Mouse (Mus musculus) hindbrain, embryonic 16.5 days (tissue): Measurements from ENCODE around the gene Tvp23b. TPM values are rescaled to one million over a fixed set of nuclear protein-coding genes. Genes with fewer than 3 reads are reported as not detected.

ENCODE experiments used
- ATAC-seq: fragments of 200-750 bp; cut with Nextera tagmentation; 2 replicates; pipeline ENCODE4 v1.8.0; 2017; ENCODE audit warnings: moderate TSS enrichment, moderate library complexity
- H3K27ac ChIP-seq: fragments of 300-500 bp; sonication (generic); 2 replicates; pipeline ENCODE4 v1.5.1; 2014; ENCODE audit warnings: low read depth, mild to moderate bottlenecking, control low read depth, low read length, moderate library complexity
- H3K27me3 ChIP-seq: fragments of 300-500 bp; sonication (generic); replicated peaks from 2 replicates; pipeline ENCODE4 v1.6.1; 2014; ENCODE audit warnings: low read length; ENCODE audit not compliant: control insufficient read depth, insufficient read depth
- H3K36me3 ChIP-seq: fragments of 300-500 bp; sonication (generic); 2 replicates; pipeline ENCODE4 v1.6.1; 2014; ENCODE audit warnings: mild to moderate bottlenecking, low read length, moderate library complexity, mixed read lengths; ENCODE audit not compliant: control insufficient read depth, insufficient read depth
- H3K4me1 ChIP-seq: fragments of 300-500 bp; sonication (generic); 2 replicates; pipeline ENCODE4 v1.6.1; 2014; ENCODE audit warnings: low read depth, low read length; ENCODE audit not compliant: control insufficient read depth, insufficient read depth
- H3K4me2 ChIP-seq: fragments of 300-500 bp; sonication (generic); 2 replicates; pipeline ENCODE4 v1.6.1; 2014; ENCODE audit warnings: mild to moderate bottlenecking, low read length, control low read depth, moderate library complexity
- H3K4me3 ChIP-seq: fragments of 300-500 bp; sonication (generic); 2 replicates; pipeline ENCODE4 v1.5.1; 2014; ENCODE audit warnings: mild to moderate bottlenecking, low read length, control low read depth, moderate library complexity
- H3K9ac ChIP-seq: fragments of 300-500 bp; sonication (generic); 2 replicates; pipeline ENCODE4 v1.6.1; 2014; ENCODE audit warnings: low read depth, mild to moderate bottlenecking, control low read depth, low read length, moderate library complexity
- H3K9me3 ChIP-seq: fragments of 300-500 bp; sonication (generic); 2 replicates; pipeline ENCODE4 v1.6.1; 2014; ENCODE audit warnings: mild to moderate bottlenecking, low read length, moderate library complexity; ENCODE audit not compliant: control insufficient read depth
- WGBS: fragments of 180-500 bp; shearing (Covaris S2); extraction: QIAGEN DNeasy Blood & Tissue Kit; methylation state at CpG from one replicate; pipeline ENCODE4 v1.1.7; 2014; 5-methylcytosine and 5-hydroxymethylcytosine counted together
- polyA plus RNA-seq: library from polyadenylated mRNA; unstranded; fragments of >200 nt; fragmentation: Nextera tagmentation; extraction: Ambion mirVana; gene quantifications from 2 replicates; pipeline ENCODE4 v1.2.1, GENCODE M21; 2015

The Tvp23b gene
- polyA plus RNA-seq, 1 experiment from 2014 or later, result 59.0 TPM

DNA sequence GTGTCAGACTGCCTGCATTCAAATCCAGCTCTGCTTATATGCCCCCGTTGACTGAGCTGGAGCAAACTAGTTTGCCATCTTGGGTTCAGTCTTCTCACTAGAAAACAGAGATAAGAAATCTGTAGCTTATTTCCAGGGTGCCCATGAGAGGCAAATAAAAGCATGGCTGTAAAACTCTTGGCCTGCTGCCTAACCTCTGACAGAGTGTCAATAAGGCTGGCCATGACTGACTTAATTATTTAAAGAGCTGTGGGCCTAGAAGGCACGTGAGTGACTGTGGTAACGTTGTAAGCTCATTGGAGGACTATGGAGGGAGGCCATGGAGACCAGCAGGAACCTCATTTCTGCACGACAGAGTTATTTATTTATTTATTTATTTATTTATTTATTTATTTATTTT is 66.3 kb downstream of the Tvp23b start:
- Histone ChIP-seq H3K4me2 (no peak overlapping the region), H3K9me3 (no peaks in the 10 kb centered on the region), H3K4me3 (no peak overlapping the region), H3K36me3 (no peaks in the 10 kb centered on the region), H3K27me3 (no peaks in the 10 kb centered on the region), H3K9ac (no peak overlapping the region), H3K4me1 (no peaks in the 10 kb centered on the region), H3K27ac (no peak overlapping the region)
- no peak for ATAC-seq
- 47% methylated on average over 4 of the region's 4 CpGs for WGBS

DNA sequence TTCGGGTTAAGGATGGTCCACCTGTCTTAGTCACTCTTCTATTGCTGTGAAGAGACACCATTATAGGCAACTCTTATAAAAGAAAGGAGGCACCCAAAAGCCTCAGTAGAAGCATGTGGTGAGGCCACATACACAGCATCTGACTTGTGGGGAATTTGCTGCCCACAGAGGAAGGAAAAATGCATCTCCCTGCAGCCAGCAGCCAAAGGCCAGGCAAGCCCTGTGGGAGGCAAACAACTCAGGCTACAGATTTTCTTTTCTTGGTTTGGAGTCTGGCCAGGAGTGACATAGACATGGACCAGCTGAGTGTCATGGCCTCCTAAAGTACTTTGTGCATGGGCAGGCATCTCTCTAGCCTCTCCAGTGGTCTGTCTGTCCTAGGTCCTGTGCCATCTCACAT is 70.3 kb downstream of the Tvp23b start:
- Histone ChIP-seq H3K4me2 (no peak overlapping the region), H3K4me1 (no peaks in the 10 kb centered on the region), H3K9me3 (no peaks in the 10 kb centered on the region), H3K4me3 (no peak overlapping the region), H3K27me3 (no peaks in the 10 kb centered on the region), H3K9ac (no peak overlapping the region), H3K27ac (no peak overlapping the region), H3K36me3 (no peaks in the 10 kb centered on the region)
- no peak for ATAC-seq
- WGBS, result 88% methylated on average over 1 of the region's 1 CpGs

DNA sequence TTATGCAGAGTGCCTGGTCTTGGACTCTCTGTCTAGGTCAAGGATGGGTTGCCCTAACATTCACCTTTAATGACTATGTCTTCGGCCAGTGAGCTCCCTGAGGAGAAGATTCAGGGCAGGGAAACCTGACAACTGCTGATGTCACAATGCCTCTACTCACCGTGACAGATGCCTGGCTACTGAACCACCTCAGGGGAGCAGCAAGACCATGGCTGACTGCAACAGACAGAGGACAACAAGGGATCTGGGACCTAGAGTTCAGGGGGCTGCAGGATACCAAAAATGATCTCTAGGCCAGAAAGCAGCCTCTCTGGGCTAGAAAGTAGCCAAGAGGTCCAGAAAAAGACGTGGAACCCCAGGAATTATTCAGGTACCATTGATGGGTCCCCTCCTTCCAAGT is 71.8 kb downstream of the Tvp23b start, which contains the start of gene Cdrt4:
Cdrt4 (plus strand) TSS at position 182 of the 400 bp plus-strand sequence.
- H3K9ac ChIP-seq, result no peak within 1 kb of the TSS
- ATAC-seq, result no peak
- H3K4me3 ChIP-seq, result no peak within 1 kb of the TSS
- no peaks in the 10 kb centered on the region for H3K27me3 ChIP-seq
- no peak within 1 kb of the TSS for H3K27ac ChIP-seq
- no peaks in the 10 kb centered on the region for H3K4me1 ChIP-seq
- H3K36me3 ChIP-seq, result no peaks in the 10 kb centered on the region
- no peak within 1 kb of the TSS for H3K4me2 ChIP-seq
- 82% methylated on average over 3 of the region's 3 CpGs for WGBS
- peaks cover 3% of the 10 kb centered on the region; the same call in 1 of the 2 replicates for H3K9me3 ChIP-seq

DNA sequence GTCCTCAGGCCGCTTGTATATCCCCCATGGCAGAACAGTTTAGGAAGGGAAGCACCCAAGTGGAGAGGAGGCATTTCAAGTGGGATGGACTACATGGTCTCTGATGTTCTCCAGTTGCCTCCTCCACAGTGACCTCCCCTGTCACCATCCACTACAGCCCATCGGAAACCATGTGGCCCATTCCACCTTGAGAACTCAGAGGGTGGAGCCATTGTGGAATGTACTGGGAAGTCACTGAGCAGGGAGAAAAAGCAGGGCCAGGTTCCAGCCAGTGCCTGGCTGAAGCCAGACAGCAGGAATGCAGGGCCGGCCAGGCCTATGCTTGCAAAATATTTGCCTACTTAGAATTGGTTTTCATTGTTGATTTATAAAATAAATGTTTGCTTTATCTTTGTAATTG is 75.5 kb downstream of the Tvp23b start:
- Histone ChIP-seq H3K4me2 (no peak overlapping the region), H3K9ac (no peak overlapping the region), H3K36me3 (no peaks in the 10 kb centered on the region), H3K27ac (no peak overlapping the region), H3K9me3 (peaks cover 3% of the 10 kb centered on the region; the same call in 1 of the 2 replicates), H3K27me3 (no peaks in the 10 kb centered on the region), H3K4me1 (no peaks in the 10 kb centered on the region), H3K4me3 (no peak overlapping the region)
- ATAC-seq, result no peak
- WGBS, result 82% methylated on average over 3 of the region's 3 CpGs

DNA sequence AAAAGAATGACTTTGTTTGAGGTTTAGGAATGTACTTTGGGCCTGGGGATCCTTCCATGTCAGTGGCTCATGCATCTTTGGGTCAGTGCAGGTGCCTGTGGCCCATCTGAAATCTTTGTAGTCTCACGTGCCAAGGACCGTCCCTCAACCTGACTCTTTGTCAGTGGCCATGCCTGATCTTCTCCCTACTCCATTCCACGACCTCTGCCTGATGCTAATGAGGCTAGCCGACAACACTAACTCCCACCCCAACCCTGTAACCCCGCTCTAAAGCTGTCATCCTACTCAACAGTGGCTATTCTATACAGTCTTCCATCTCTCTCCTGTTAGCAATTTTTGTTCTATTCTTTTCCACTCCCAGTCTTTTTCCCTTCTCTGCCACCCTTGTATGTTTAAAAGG is 75.9 kb downstream of the Tvp23b start:
- peaks cover 3% of the 10 kb centered on the region; the same call in 1 of the 2 replicates for H3K9me3 ChIP-seq
- no peak overlapping the region for H3K9ac ChIP-seq
- no peaks in the 10 kb centered on the region for H3K36me3 ChIP-seq
- no peak overlapping the region for H3K4me3 ChIP-seq
- 75% methylated on average over 5 of the region's 5 CpGs for WGBS
- H3K27me3 ChIP-seq, result no peaks in the 10 kb centered on the region
- no peak overlapping the region for H3K4me2 ChIP-seq
- H3K27ac ChIP-seq, result no peak overlapping the region
- ATAC-seq, result no peak
- no peaks in the 10 kb centered on the region for H3K4me1 ChIP-seq

DNA sequence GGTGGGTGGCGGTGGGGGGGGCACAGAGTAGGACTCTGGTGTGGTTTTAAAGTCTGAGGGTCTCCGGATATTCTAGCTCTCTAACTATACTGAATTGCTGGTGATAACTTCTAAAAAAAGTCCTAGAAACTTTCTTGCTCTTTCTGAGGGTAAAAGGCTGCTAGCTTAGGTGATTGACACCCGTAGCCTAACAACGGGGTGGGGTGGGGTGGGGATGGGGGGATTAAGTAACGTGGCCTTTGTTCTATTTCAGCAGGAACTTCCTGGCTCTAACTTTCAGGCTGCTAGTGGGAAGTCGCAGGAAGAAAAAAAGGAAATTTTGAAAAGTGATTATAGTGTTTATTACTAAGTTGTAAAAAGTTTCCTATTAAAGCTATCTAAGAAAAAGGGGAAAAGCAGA is 76.5 kb downstream of the Tvp23b start:
- ATAC-seq, result no peak
- peaks cover 3% of the 10 kb centered on the region; the same call in 1 of the 2 replicates for H3K9me3 ChIP-seq
- no peak overlapping the region for H3K9ac ChIP-seq
- H3K36me3 ChIP-seq, result no peaks in the 10 kb centered on the region
- no peak overlapping the region for H3K27ac ChIP-seq
- no peak overlapping the region for H3K4me2 ChIP-seq
- no peak overlapping the region for H3K4me3 ChIP-seq
- WGBS, result 49% methylated on average over 6 of the region's 6 CpGs
- H3K27me3 ChIP-seq, result no peaks in the 10 kb centered on the region
- H3K4me1 ChIP-seq, result no peaks in the 10 kb centered on the region

DNA sequence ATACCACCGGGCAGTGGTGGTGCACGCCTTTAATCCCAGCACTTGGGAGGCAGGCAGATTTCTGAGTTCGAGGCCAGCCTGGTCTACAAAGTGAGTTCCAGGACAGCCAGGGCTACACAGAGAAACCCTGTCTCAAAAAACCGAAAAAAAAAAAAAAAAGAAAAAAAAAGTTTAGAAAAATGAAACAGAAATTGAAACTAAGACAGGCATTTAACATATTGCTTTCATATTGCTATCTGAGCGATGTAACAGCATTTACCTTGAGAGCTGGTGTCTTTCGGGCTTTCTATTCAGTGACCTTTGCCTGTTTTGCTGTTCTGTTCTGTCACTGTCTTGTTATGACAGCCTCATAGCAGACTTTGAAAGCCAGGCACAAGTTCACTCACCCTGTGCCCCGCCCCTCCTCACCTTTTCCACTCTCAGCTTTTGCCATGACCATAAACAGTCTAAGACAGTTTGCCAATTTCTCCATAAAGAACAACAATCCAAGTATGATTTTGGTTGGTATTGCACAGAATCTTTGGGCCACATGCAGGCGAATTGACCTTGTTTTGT is 78.4 kb downstream of the Tvp23b start:
- no peak overlapping the region for H3K4me2 ChIP-seq
- WGBS, result 91% methylated on average over 8 of the region's 8 CpGs
- H3K9me3 ChIP-seq, result peaks cover 3% of the 10 kb centered on the region; the same call in 1 of the 2 replicates
- H3K4me3 ChIP-seq, result no peak overlapping the region
- no peaks in the 10 kb centered on the region for H3K36me3 ChIP-seq
- H3K9ac ChIP-seq, result no peak overlapping the region
- no peak overlapping the region for H3K27ac ChIP-seq
- no peak for ATAC-seq
- no peaks in the 10 kb centered on the region for H3K27me3 ChIP-seq
- no peaks in the 10 kb centered on the region for H3K4me1 ChIP-seq

DNA sequence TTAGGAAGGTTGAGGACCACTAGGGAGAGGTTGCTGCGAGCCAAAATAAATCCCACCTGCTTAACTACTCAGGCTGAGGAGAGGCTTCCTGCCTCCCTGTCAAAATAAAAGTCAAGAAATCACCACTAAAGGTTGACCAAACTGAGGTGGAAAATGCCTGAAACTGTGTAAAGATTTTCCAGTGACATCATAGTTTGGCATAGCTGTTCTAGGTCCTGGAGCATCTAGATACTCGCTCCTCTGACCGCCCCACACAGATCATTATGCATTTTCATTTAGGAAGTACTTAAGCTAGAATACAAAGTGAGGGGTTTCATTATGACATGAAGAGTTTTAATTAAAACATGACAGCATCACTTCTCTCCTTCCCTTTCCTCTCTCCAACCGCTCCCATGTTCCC is 84.0 kb downstream of the Tvp23b start:
- 80% methylated on average over 4 of the region's 4 CpGs for WGBS
- Histone ChIP-seq H3K9ac (no peak overlapping the region), H3K27ac (no peak overlapping the region), H3K36me3 (no peaks in the 10 kb centered on the region), H3K27me3 (no peaks in the 10 kb centered on the region), H3K4me3 (no peak overlapping the region), H3K9me3 (no peaks in the 10 kb centered on the region), H3K4me2 (no peak overlapping the region), H3K4me1 (peaks cover 6% of the 10 kb centered on the region)
- ATAC-seq, result no peak

DNA sequence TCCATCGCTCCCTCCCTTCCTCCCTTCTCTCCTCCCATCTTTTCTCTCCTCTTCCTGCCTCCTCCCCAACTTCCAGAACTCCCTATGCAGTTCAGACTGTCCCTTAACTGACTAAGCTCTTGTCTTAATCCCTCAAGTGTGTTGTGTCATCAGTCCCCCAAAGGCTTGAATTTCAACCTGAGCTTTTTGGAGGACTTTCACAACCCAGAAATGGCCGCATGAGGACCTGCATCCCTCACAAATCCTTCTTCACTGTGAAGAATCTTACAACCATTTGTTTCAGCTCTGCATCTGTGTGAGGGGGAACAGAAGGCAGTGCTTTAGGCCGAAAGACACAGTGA is 87.1 kb downstream of the Tvp23b start:
- ATAC-seq, result peak; percentile 40; the same call in 1 of the 2 replicates
- H3K9ac ChIP-seq, result no peak overlapping the region
- WGBS, result 59% methylated on average over 3 of the region's 3 CpGs

More for the DNA sequence above, 87.1 kb downstream of the Tvp23b start:
- H3K4me1 ChIP-seq, result peaks cover 6% of the 10 kb centered on the region
- no peaks in the 10 kb centered on the region for H3K9me3 ChIP-seq
- no peaks in the 10 kb centered on the region for H3K27me3 ChIP-seq
- H3K27ac ChIP-seq, result peak overlapping the region; percentile 77
- H3K4me3 ChIP-seq, result no peak overlapping the region
- H3K36me3 ChIP-seq, result no peaks in the 10 kb centered on the region
- peak overlapping the region; percentile 40 for H3K4me2 ChIP-seq
